Mouse (Mus musculus): ENCODE measurements at regions not wholly inside any gene's neighbourhood (a gene's known extent, or its start where the extent isn't known, plus 50 kb on each side); places are given as distances from the start of the nearest gene placed in this dataset.

DNA sequence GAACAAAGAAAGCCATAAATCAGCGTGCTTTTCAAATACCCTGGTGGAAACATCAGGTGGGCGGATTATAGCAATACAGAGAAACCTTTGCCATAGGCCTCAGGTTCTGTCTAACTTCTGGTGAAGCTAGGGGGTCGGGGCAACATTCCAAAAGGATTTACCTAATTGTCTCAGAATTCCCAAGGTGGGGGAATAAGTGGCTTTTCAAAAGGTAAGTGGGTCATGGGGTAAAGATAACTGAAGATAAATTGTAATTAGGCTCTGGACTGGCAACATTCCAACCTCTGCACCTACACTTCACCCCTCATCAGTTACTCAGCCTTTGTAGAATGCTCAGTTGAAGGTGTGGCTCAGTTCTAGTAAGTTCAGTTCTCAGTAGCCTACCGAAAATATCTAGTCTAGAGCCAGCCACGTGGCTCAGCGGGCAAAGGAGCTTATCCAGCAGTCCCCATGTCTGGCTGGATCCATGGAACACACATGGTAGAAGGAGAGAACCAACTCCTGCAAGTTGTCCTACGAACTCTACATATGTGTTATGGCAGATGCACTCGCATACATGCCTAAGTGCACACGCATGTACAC, 51.8 kb upstream of the Dhx40 start:
- intact Hi-C loops (cut with DNase I): no loop called here
- no peak for DNase-seq
- Histone ChIP-seq H3K4me3 (no peak overlapping the region), H3K27ac (no peak overlapping the region)
- TF ChIP-seq CTCF (IDR thresholded peaks at IDR 0.05): no peak

DNA sequence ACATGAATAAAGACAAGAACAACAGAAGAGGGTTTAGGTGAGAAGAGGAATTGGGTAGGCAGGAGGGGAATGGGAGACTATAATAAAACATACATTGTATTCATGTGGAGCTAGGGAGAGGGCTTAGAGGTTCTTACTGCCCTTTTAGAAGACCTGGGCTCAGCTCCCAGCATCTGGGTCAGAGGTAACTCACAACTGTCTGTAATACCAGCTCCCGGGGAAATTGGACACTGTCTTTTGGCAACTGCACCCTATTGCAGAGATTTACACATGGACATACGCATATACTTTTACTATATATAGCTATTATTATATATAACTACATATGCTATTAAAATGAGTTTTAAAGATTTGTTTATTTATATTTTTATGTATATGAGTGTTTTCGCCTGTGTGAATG, 50.7 kb upstream of the Dhx40 start:
- TF ChIP-seq CTCF (IDR thresholded peaks at IDR 0.05): no peak
- no peak overlapping the region for H3K4me3 ChIP-seq
- H3K27ac ChIP-seq: no peak overlapping the region
- no peak for DNase-seq
- intact Hi-C loops (cut with DNase I): no loop called here

Measured in gastrocnemius, adult 2 months (tissue).